Mouse (Mus musculus) adrenal gland, postnatal 4 days (tissue): ENCODE results near the gene Qprt. TPM values are rescaled to one million over a fixed set of nuclear protein-coding genes. Genes with fewer than 3 reads are reported as not detected.

ENCODE experiments used
- DNase-seq, 2 experiments: peaks; one replicate each; pipeline ENCODE4 v3.0.0; 2021 to 2022; ENCODE audit warnings: low spot score in 2 of 2, mixed read lengths in 2 of 2
- total RNA-seq, 2 experiments: library from RNA; stranded (reverse); gene quantifications; 2 replicates each; pipeline ENCODE4 v1.2.3; 2021

Gene Qprt
- total RNA-seq, 2 experiments from 2014 or later: 5.7 to 12.0 TPM

DNA sequence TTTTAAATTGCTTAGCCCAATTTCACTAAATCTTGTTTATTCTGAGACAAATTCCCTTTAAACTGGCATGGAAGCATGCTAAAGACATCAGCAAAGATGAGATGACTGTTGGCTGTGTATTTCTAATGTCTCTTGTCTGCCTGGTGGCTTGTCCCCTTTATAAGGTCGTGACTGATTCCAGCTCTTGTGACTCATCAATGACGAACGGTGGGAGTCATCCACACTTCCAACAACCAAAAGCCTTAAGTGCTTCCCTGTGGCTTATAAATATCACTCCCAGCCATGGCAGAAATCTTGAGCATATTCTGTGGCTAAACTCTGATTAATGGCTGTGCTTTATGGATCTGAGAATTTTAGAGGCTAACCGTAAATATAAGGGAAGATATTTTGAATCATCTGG lies 55.7 kb downstream of the Qprt start:
- DNase-seq: no peak

- DNase-seq: no peak
These were observed 56.5 kb downstream of the Qprt start for GRCm38 (mm10) chr7:127065538-127065937.

Other genes with a start within 250 kb of the Qprt start
- gene Taok2, start 237.5 kb downstream of the Qprt start, total RNA-seq: 100 to 1,000 TPM; 104 to 108 TPM
- gene Tmem219, start 199.3 kb downstream of the Qprt start, total RNA-seq: 10 to 100 TPM; 34.9 to 39.0 TPM
- gene Kctd13, start 193.3 kb downstream of the Qprt start, total RNA-seq: 10 to 100 TPM; 27.3 to 28.5 TPM
- gene Asphd1, start 172.6 kb downstream of the Qprt start, total RNA-seq: 1 to 10 TPM; 3.0 to 3.7 TPM
- 10 to 100 TPM; 97.6 to 97.9 TPM for gene Sez6l2, start 171.7 kb downstream of the Qprt start, total RNA-seq
- 10 to 100 TPM; 86.8 to 91.0 TPM for gene Cdipt, start 146.3 kb downstream of the Qprt start, total RNA-seq
- gene Cdiptos, start 146.1 kb downstream of the Qprt start, total RNA-seq: 1 to 10 TPM; 1.9 to 2.5 TPM
- gene Mvp, start 107.6 kb downstream of the Qprt start, total RNA-seq: 10 to 100 TPM; 67.1 to 68.4 TPM
- gene Pagr1b, start 105.7 kb downstream of the Qprt start, total RNA-seq: 1 to 10 TPM; 3.5 to 8.3 TPM
- 10 to 100 TPM; 12.4 to 15.4 TPM for gene Pagr1a, start 104.9 kb downstream of the Qprt start, total RNA-seq
- gene Gm42742, start 101.1 kb downstream of the Qprt start, total RNA-seq: 10 to 100 TPM; 34.8 to 36.6 TPM
- 10 to 100 TPM in 1 of 2 experiments, 1 to 10 TPM in 1; 7.4 to 11.1 TPM for gene Prrt2, start 101.0 kb downstream of the Qprt start, total RNA-seq
- gene Maz, start 95.2 kb downstream of the Qprt start, total RNA-seq: 100 to 1,000 TPM; 240 to 256 TPM
- gene Kif22, start 79.8 kb downstream of the Qprt start, total RNA-seq: 10 to 100 TPM; 45.2 to 45.9 TPM
- gene Zg16, start 34.9 kb downstream of the Qprt start, total RNA-seq: 100 to 1,000 TPM in 1 of 2 experiments, not detected in 1; 137 TPM
- 1 to 10 TPM; 1.9 to 2.0 TPM for gene AI467606, start 30.9 kb downstream of the Qprt start, total RNA-seq
- gene Spn, start 15.6 kb upstream of the Qprt start, total RNA-seq: 1 to 10 TPM; 1.8 to 2.1 TPM
- gene Cd2bp2, start 73.8 kb upstream of the Qprt start, total RNA-seq: 10 to 100 TPM; 77.6 to 84.4 TPM
- 10 to 100 TPM; 57.9 to 58.5 TPM for gene Tbc1d10b, start 86.2 kb upstream of the Qprt start, total RNA-seq
- 100 to 1,000 TPM; 268 to 794 TPM for gene Mylpf, start 86.7 kb upstream of the Qprt start, total RNA-seq
- 10 to 100 TPM; 18.3 to 19.3 TPM for gene Zfp553, start 110.8 kb upstream of the Qprt start, total RNA-seq
- 10 to 100 TPM; 12.6 to 14.5 TPM for gene Sept1, start 110.9 kb upstream of the Qprt start, total RNA-seq
- gene Zfp771, start 122.0 kb upstream of the Qprt start, total RNA-seq: 10 to 100 TPM; 36.3 to 39.2 TPM
- 10 to 100 TPM; 63.5 to 68.3 TPM for gene Dctpp1, start 138.5 kb upstream of the Qprt start, total RNA-seq
- gene Sephs2, start 151.8 kb upstream of the Qprt start, total RNA-seq: 100 to 1,000 TPM in 1 of 2 experiments, 10 to 100 TPM in 1; 92.8 to 115 TPM
- gene Itgal, start 174.0 kb upstream of the Qprt start, total RNA-seq: 1 to 10 TPM; 3.0 to 3.4 TPM
- 10 to 100 TPM; 32.6 to 33.9 TPM for gene Zfp768, start 223.4 kb upstream of the Qprt start, total RNA-seq